Mouse (Mus musculus) neural tube, embryonic 13.5 days (tissue): ENCODE data around the gene Cd200. TPM values are rescaled to one million over a fixed set of nuclear protein-coding genes. Genes with fewer than 3 reads are reported as not detected.

ENCODE experiments used
- polyA plus RNA-seq: library from polyadenylated mRNA; unstranded; fragments of >200 nt; fragmentation: Nextera tagmentation; extraction: Ambion mirVana; gene quantifications from 2 replicates; pipeline ENCODE4 v1.2.1, GENCODE M21; 2015

Cd200 gene
- polyA plus RNA-seq, 1 experiment from 2014 or later, result 220 TPM

Other genes starting within 250 kb of the Cd200 start
- gene Btla, start 184.7 kb downstream of the Cd200 start, polyA plus RNA-seq, result 0.18 TPM in 1 of 2 replicates, not detected in the other
- gene Gm609, start 83.9 kb upstream of the Cd200 start, polyA plus RNA-seq, result not detected in 2 replicates
- gene Gm17783, start 123.0 kb upstream of the Cd200 start, polyA plus RNA-seq, result not detected in 2 replicates
- not detected in 2 replicates for gene Slc9c1, start 126.3 kb upstream of the Cd200 start, polyA plus RNA-seq
- 0.10 TPM in 1 of 2 replicates, not detected in the other for gene Gcsam, start 201.3 kb upstream of the Cd200 start, polyA plus RNA-seq
- not detected in 2 replicates for gene BC016579, start 245.0 kb upstream of the Cd200 start, polyA plus RNA-seq